In genomic region chr6:40626111-40626510, GRCm38 (mm10) we compare ENCODE assay signal across 22 mouse cellular contexts. TPM values are rescaled to one million over a fixed set of nuclear protein-coding genes. Genes with fewer than 3 reads are reported as not detected.
"Had no signal": no experiment of that assay in that cellular context is flagged by ENCODE, and none has a peak within 500 bp of the region (broad histone marks: within the 10 kb centered on the region; RNA-seq: fewer than 3 reads in every experiment).

No protein-coding gene starts in this region.

- H3K9me3 ChIP-seq: limb, embryonic 12.5 days; liver, embryonic 13.5 days; lung, embryonic 15.5 days; megakaryocyte, embryonic 14.5 days; midbrain, embryonic 15.5 days; neural tube, embryonic 12.5 days had no signal

- H3K27ac ChIP-seq: layer of hippocampus, adult 2 months; limb, embryonic 12.5 days; liver, embryonic 13.5 days; lung, embryonic 15.5 days; macrophage; midbrain, embryonic 15.5 days; neural tube, embryonic 12.5 days had no signal

- H3K4me2 ChIP-seq: limb, embryonic 12.5 days; liver, embryonic 13.5 days; lung, embryonic 15.5 days; midbrain, embryonic 11.5 days; midbrain, embryonic 15.5 days; neural tube, embryonic 12.5 days had no signal

- H3K36me3 ChIP-seq: limb, embryonic 12.5 days; liver, embryonic 13.5 days; lung, embryonic 15.5 days; midbrain, embryonic 15.5 days; neural tube, embryonic 12.5 days had no signal

- H3K4me1 ChIP-seq: limb, embryonic 12.5 days; liver, embryonic 13.5 days; lung, embryonic 15.5 days; megakaryocyte, embryonic 14.5 days; midbrain, embryonic 15.5 days; neural tube, embryonic 12.5 days had no signal

- ATAC-seq: liver, postnatal 0 days; midbrain, embryonic 15.5 days had no signal

- H3K27me3 ChIP-seq: limb, embryonic 12.5 days; liver, embryonic 13.5 days; lung, embryonic 15.5 days; megakaryocyte, embryonic 14.5 days; midbrain, embryonic 15.5 days; neural tube, embryonic 12.5 days had no signal

- H3K4me3 ChIP-seq: layer of hippocampus, adult 2 months; limb, embryonic 12.5 days; liver, embryonic 13.5 days; lung, embryonic 15.5 days; megakaryocyte, embryonic 14.5 days; midbrain, embryonic 15.5 days; neural tube, embryonic 12.5 days had no signal

- H3K9ac ChIP-seq: limb, embryonic 12.5 days; liver, embryonic 13.5 days; liver, postnatal 0 days; lung, embryonic 15.5 days; midbrain, embryonic 15.5 days; neural tube, embryonic 12.5 days had no signal

- DNase-seq: liver; liver, embryonic 13.5 days; liver, postnatal 0 days; lung, postnatal 14 days; spleen, adult 18-20 months; thymus, postnatal 36 days had no signal

RNA-seq across cellular contexts. Expression of gene Mgam, which starts 2.5 kb away (rescaled TPM):
- total RNA-seq: layer of hippocampus, adult 2 months; left cerebral cortex, postnatal 36 days; monocyte, adult 5-6 weeks had no signal
- polyA plus RNA-seq: limb, embryonic 12.5 days; midbrain, embryonic 11.5 days had no signal

RNA-seq across cellular contexts. Expression of gene Tas2r138, which starts 13.0 kb away (rescaled TPM):
- total RNA-seq: layer of hippocampus, adult 2 months; layer of hippocampus, postnatal 10 days; left cerebral cortex, postnatal 36 days; monocyte, adult 5-6 weeks; neutrophil, adult 5-6 weeks had no signal
- polyA plus RNA-seq: intestine, embryonic 14.5 days; kidney, embryonic 14.5 days; limb, embryonic 12.5 days; liver, embryonic 13.5 days; liver, postnatal 0 days; lung, embryonic 15.5 days; macrophage; midbrain, embryonic 11.5 days; midbrain, embryonic 15.5 days; neural tube, embryonic 12.5 days; stomach, embryonic 14.5 days; thymus, postnatal 0 days had no signal

RNA-seq across cellular contexts. Expression of gene Olfr460, which starts 56.8 kb away (rescaled TPM):
- total RNA-seq: layer of hippocampus, adult 2 months; layer of hippocampus, postnatal 10 days; left cerebral cortex, postnatal 36 days; neutrophil, adult 5-6 weeks had no signal
- polyA plus RNA-seq: intestine, embryonic 14.5 days; kidney, embryonic 14.5 days; limb, embryonic 12.5 days; liver, embryonic 13.5 days; liver, postnatal 0 days; lung, embryonic 15.5 days; macrophage; midbrain, embryonic 11.5 days; midbrain, embryonic 15.5 days; neural tube, embryonic 12.5 days; stomach, embryonic 14.5 days; thymus, postnatal 0 days had no signal
